Mouse (Mus musculus): Measurements from ENCODE around the gene Opcml.

GRCm38 (mm10) chr9:28329477-28329876, 538.9 kb downstream of the Opcml start:
- TF ChIP-seq CTCF (IDR thresholded peaks at IDR 0.05; ENCODE audit: control insufficient read depth, insufficient read depth, low read length), result no peak
- no peak for TF ChIP-seq POLR2A (IDR thresholded peaks at IDR 0.05; ENCODE audit: borderline replicate concordance, control insufficient read depth, low read depth, low read length)
